Mouse (Mus musculus) A20 (cell line): ENCODE measurements around the gene Plaur.
A peak's percentile ranks its signal among the peaks of the same experiment; 100 is the strongest.
"Not testable (repeated sequence)": the region's sequence is repeated elsewhere in the genome, so short reads cannot be mapped to it uniquely, and the experiment has no call there.

Source experiments
- DNase-seq: peaks from one replicate; pipeline ENCODE4 v3.0.0-alpha.2; 2011; ENCODE audit warnings: low read depth, low spot score

Gene Plaur

DNA sequence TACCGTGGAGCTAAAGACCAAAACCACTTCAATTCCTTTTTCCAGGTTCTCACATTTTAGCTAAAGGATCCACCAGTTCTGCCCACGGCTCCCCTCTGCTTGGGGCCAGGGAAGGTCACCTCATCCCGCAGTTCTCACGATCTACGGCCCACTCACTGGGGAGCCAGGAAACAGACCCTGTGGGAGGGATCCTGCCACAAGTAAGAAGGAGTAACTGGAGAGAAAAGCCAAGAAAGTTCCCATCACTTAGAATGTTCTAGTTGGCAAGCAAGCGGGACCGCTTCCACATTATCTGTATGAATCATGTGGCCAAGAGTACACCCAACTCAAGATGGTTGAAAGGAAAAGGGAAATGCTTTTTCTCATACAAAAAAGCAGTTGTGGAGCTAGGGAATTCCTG, 14.6 kb downstream of the Plaur start:
- no peak for DNase-seq

DNA sequence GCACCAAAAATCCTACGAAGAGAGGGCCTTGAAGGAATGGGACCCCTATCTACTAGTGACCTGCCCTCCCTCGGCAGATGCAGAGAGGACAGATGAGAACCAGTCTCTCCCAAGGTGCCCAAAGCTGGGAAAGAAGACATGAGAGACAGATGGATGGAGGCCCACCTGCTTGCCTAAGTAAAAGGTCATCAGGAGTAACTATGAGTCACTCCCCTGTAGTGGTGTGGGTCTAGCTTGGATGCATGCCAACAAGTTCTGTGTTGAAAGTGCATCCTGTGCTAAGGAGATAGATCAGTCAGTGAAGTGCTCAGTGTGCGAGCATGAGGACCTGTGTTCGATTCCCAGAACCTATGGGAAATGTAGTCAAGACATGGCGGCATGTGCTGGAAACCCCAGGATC, 16.6 kb downstream of the Plaur start:
- no peak for DNase-seq

GRCm38 (mm10) chr7:24479685-24480084, 17.4 kb downstream of the Plaur start:
- DNase-seq = peak; percentile 47

GRCm38 (mm10) chr7:24480121-24480941, 18.0 kb downstream of the Plaur start:
- DNase-seq = no peak

GRCm38 (mm10) chr7:24480986-24481473, 18.7 kb downstream of the Plaur start:
- DNase-seq = no peak

DNA sequence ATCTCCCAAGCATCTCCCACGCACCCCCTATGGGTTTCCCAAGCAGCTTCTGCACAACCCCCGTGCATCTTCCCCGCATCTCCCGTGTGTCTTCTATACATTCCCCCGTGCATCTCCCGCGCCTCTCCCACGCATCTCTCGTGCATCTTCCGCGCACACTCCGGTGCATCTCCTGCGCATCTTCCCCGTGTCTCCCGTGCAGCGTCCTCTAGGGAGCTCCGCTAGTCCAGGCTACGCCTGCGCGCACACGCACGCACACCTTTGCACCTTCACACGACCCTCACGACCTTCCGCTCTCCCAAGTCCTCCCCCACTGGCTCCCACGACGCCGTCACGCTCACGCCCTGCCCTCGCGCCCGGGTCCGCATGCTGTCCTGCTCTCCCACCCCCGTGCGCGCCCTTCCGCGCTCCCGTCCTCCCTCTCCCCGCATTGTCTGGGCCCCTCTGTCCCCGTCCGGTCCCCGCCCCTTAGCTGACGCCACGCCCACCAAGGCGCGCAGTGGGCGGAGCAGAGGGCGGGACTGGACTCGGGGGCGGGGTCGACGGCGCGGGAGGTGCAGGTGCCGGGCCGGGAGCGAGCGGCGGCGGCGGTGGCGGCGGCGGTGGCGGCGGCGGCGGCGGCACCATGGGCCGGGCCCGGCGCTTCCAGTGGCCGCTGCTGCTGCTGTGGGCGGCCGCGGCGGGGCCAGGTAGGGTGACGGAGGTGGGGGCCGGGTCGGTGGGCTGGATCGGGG, 19.4 kb downstream of the Plaur start, which contains the start of gene Cadm4:
Cadm4 (plus strand) TSS at position 550 of the 734 bp plus-strand sequence.
- peak; percentile 85 for DNase-seq

DNA sequence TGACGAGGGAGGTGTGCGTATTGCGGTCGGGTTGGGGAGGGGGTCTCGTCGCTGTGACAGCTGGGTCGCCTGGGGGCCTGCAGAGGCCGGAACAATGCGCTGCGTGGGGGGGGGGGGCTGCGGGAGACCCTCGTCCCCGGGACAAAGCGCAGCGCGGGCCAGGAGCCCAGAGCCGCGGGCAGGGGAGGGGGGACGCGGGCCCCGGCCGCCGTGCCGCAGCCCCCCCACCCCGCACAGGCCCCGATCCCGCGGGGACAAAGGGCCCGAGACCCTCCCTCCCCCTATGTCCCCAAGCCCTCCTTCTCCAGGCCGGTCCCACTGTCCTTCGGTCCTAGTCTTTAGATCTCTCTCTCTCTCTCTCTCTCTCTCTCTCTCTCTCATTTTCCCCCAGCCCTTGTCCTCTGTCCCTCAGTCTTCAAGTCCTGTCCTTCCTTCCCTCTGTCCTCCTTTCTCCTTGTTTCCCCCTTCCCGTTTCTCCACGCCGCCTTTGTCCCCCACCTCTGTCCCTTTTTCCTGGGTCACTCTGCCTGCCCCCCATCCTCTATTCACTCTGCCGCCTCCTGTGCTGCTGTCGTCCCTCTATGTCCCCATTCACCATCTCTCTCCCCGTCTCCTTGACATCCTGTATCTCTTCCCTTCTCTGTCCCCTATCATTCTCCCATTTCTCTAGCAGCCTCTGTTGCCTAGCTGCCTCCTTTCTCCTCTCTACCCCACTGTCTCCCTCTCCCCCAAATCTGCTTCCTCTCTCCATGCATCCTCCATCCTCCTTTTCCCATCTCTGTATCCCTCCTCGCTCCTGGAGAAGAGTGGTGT, 20.1 kb downstream of the Plaur start:
- DNase-seq = no peak

DNA sequence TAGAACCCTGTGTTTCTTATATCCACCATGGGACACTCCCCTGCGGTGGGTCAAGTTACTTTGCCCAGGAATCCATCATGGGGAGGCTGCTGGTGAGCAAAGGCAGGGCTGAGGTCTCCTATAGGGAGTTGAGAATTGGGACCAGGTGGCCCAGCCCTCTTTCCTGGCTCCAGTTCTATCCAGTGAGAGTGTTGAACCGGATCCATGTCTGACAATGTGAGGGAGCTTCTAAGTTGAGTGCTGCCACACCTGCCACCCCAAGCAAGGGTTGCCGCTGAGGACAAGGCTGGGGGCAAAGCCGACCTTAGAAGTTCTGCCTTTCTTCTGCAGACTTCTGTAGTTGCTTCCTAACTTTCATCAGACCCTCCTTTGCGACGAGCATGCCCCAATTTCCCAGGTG, 21.0 kb downstream of the Plaur start:
- not testable (repeated sequence) for DNase-seq

GRCm38 (mm10) chr7:24485481-24485880, 23.2 kb downstream of the Plaur start:
- DNase-seq = no peak

- no peak for DNase-seq
These were observed 24.4 kb downstream of the Plaur start for GRCm38 (mm10) chr7:24486654-24487130.

DNA sequence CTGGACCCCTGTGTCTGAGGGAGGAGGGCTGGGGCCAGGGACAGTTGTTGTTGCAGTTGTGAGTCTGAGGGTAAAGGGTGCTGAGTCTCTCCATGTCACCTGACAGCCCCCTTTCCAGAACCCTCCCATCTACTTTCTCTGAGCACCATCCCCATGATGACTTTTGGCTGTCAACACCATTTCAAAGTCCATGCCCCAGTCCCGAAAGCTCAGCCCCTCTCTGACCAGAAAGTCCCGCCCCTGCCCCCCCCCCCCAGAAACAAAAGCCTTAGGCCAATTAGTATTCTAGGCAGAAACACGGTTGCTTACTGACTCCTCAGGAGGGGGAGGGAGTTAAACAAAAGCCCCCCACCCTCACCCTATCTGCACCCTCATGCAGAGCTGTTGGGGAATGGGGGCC, 25.1 kb downstream of the Plaur start:
- no peak for DNase-seq

DNA sequence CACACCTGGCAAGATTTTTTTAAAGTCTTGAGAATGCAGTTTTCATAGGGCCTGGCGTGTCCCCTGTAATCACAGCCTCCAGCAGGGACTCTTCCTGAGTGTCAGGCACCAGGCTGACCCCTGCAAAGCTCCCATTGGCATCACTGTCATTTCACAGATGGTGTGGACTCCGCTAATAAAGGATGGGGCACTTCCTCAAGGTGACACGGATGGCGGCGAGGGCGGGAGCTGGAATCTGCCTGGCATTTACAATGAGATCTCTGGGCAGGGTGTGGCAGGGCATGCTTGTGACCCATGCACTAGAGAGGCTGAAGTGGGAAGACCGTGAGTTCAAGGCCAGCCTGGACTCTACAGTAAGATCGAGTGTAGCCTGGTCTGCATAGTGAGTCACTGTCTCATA, 26.0 kb downstream of the Plaur start:
- no peak for DNase-seq

DNA sequence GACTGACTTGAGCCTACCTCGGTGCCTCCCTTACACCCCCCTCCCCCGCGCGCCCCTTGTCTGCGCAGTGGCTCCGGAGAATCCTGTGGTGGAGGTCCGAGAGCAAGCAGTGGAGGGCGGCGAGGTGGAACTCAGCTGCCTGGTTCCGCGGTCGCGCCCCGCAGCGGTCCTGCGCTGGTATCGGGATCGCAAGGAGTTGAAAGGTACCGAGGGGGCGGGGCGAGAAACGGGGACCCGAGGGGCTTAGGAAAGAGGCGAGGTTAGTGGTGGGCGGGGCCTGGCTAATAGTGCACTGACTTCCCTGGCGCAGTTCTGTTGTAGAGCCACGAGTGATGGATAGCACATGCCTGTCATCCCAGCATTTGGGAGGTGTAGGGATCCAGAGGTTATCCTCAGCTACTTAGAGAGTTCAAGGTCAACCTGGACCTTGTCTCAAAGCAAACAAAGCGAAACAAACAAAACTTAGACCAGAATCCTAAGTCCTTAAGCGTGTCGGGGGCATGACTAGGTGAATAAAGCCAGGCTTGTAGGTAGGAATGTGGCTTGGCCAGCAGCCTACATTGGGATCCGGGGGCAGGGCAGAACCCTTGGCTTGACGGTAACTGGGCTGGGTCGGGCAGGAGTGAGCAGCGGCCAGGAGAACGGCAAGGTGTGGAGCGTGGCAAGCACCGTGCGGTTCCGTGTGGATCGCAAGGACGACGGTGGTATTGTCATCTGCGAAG, 37.7 kb downstream of the Plaur start:
- DNase-seq = no peak

- peak; percentile 66 for DNase-seq
These were observed 38.6 kb downstream of the Plaur start for GRCm38 (mm10) chr7:24500929-24501328.

DNA sequence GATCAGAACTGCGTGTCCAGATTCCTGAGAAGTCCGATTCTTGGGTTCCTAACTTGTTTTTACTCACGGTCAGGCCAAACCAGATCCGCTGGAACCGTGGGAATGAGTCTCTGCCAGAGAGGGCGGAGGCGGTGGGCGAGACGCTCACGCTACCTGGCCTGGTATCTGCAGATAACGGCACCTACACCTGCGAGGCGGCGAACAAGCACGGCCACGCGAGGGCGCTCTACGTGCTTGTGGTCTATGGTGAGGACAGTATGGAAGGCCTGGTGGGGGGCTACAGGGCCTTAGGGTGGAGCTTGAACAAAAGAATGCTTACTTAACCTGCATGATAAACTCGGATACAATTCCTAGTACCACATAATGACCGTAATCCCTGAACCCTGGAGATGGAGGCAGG, 39.2 kb downstream of the Plaur start:
- DNase-seq = peak; percentile 68

DNA sequence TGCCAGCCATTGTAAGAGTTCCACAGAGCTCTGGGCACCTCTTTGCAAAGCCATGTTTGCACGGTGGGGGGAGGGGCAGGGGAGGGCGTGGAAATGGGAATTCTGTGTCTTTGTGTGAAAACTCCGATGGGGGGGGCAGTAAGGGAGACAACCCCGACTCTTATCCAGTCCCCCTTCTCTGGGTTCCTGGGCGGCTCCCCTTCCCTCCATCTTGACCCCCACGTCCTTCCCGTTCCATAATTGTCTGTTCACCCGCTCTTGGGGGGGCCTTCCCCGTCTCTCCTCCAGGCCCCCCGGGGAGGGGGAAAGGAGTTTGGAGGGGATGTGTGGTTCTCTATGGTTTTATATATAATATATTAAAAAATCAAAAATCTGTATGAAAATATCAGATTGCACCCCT, 41.7 kb downstream of the Plaur start:
- DNase-seq = no peak

DNA sequence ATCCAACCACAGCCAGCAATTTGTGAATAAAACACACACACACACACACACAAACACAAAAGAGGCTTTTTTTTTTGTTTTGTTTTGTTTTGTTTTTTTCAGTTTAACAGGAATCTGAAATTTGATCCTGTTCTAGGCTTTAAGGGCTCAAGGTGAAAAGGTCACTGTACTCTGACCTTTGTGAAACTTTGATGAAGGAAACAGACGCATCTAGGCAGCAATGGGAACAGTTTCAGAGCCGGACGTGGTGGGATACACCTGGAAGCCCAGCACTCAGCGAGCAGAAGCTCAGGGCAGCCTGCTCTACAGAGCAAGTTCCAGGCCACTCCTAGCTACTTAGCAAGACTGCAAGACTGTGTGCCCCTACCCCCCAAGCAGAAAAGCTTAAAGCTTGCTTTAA, 42.6 kb downstream of the Plaur start:
- no peak for DNase-seq

DNA sequence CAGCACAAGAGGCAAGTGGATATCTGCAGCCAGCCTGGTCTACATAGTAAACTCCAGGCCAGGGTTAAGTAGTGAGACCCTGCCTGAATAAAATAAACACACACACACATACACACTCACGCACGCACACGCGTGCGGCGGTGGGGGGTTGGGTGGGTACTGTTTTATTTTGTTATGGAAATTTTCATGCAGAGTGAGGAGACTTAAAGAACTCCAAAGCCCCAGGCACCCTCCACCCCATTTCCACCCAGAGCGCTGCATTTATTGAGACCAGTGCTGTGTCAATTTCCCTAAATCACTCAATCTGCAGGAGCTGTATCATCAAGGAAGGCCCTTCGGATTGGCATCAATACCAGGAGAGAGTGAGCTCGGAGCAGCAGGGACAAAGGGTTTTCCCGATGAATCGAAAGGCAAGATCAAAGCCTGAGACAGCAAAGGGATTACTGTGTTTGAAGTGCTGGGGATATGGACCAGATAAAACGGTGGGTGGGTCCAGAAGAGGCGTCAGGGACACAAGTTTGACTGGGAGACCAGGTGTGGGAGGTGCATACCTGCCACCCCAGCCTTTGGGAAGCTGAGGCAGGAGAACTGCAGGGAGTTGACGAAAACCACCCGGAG, 43.3 kb downstream of the Plaur start:
- no peak for DNase-seq

DNA sequence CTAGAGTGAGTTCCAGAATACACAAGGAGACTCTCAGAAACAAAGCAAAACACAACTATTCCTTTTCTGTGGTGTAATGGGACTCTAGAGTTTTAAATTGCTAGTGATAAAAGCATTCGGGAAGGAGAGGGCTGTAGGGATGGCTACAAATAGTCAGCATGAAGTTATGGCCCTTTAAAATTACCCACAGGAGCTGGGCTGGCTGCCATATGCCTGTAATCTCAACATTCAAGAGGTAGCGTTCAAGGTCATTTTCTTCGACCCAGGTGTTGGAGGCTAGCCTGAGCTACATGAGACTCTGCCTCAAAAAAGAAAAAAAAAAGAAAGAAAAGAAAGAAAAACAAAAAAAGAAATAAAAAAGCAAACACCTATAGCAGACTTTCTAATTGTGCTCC, 43.8 kb downstream of the Plaur start:
- DNase-seq = no peak

- DNase-seq = no peak
These were observed 44.2 kb downstream of the Plaur start for GRCm38 (mm10) chr7:24506476-24506837.
